8 mouse cellular contexts compared by ENCODE assay signal in genomic region chr8:22060446-22060889, GRCm38 (mm10). TPM values are rescaled to one million over a fixed set of nuclear protein-coding genes. Genes with fewer than 3 reads are reported as not detected.
DNase-seq lines count a peak whose midpoint lies in the region; ATAC-seq and TF ChIP-seq lines count a peak whose summit lies in the region.

Gene Alg11 (plus strand): TSS chr8:22060721.

- H3K4me3 ChIP-seq in ES-E14 (ENCODE audit: insufficient read depth in 1 of 2, low read depth in 1 of 2, low read length in 2 of 2, poor library complexity in 1 of 2, severe bottlenecking in 1 of 2): peak within 1 kb of the TSS; percentile 90 to 100
- peak within 1 kb of the TSS; percentile 71 for H3K4me3 ChIP-seq in forebrain, embryonic 15.5 days
- H3K4me3 ChIP-seq in lung, adult 2 months (replicated peaks; ENCODE audit: extremely low read depth, low read depth, low read length): peak within 1 kb of the TSS; percentile 99

- peak within 1 kb of the TSS; percentile 87 for H3K4me2 ChIP-seq in forebrain, embryonic 15.5 days (replicated peaks)

- peak; percentile 100 for ATAC-seq in forebrain, embryonic 15.5 days (replicated peaks)
- peak; percentile 100 for ATAC-seq in neutrophil, adult 5-6 weeks (ENCODE audit: extremely low read depth, insufficient number of reproducible peaks, low FRiP score, poor library complexity, severe bottlenecking)

- no peak within 1 kb of the TSS for H3K27ac ChIP-seq in ES-E14 (ENCODE audit: insufficient read depth, low read depth, low read length, poor library complexity, severe bottlenecking)
- no peak within 1 kb of the TSS for H3K27ac ChIP-seq in forebrain, embryonic 15.5 days (replicated peaks)

- peaks cover 0 to 3% of the 10 kb centered on the region in 2 experiments; a peak in 2 of 4 replicates for H3K4me1 ChIP-seq in ES-E14 (ENCODE audit: control insufficient read depth in 2 of 2, insufficient read depth in 2 of 2, low read length in 2 of 2, poor library complexity in 1 of 2)
- peaks cover 10% of the 10 kb centered on the region for H3K4me1 ChIP-seq in forebrain, embryonic 15.5 days
- no peaks in the 10 kb centered on the region for H3K4me1 ChIP-seq in lung, adult 2 months (ENCODE audit: control insufficient read depth, insufficient read depth, low read length)

- peak; percentile 99 for TF ChIP-seq POLR2A in lung, adult 2 months (IDR thresholded peaks at IDR 0.05; ENCODE audit: borderline replicate concordance, extremely low read depth, low read depth, low read length)

- peak within 1 kb of the TSS; percentile 82 for H3K9ac ChIP-seq in ES-E14 (ENCODE audit: insufficient read depth, low read depth, low read length, poor library complexity, severe bottlenecking)
- H3K9ac ChIP-seq in forebrain, embryonic 15.5 days (replicated peaks): peak within 1 kb of the TSS; percentile 68

- peak; percentile 98 for DNase-seq in ES-E14 (ENCODE audit: low read depth, low spot score)
- DNase-seq in cerebellum, adult 11-12 months: peak; percentile 99
- peak; percentile 94 for DNase-seq in heart, postnatal 25 days (ENCODE audit: low spot score)
- peak; percentile 96 to 97 for DNase-seq in layer of hippocampus, adult 18-20 months (ENCODE audit: low spot score in 2 of 2)
- DNase-seq in lung, adult 2 months: peak; percentile 91
- peak; percentile 91 to 95 for DNase-seq in thymus, adult 18-20 months

- in situ Hi-C loops in ES-E14 (cut with MboI; ENCODE audit: low sequenced_read_pairs in 2 of 2, unreplicated experiment in 2 of 2): no loop called here

- no peaks in the 10 kb centered on the region for H3K9me3 ChIP-seq in ES-E14 (ENCODE audit: control insufficient read depth, insufficient read depth, low read depth, low read length)
- H3K9me3 ChIP-seq in forebrain, embryonic 15.5 days: no peaks in the 10 kb centered on the region

- TF ChIP-seq CTCF in lung, adult 2 months (IDR thresholded peaks at IDR 0.05; ENCODE audit: insufficient read depth, low read length): no peak

- intact Hi-C loops in heart, postnatal 25 days (cut with DNase I): loop anchor here (5.0 kb wide), 1 partner anchor 107 kb away; the partner anchor contains the start of gene Nek3

- H3K36me3 ChIP-seq in ES-E14 (ENCODE audit: control insufficient read depth, insufficient read depth, low read length, poor library complexity, severe bottlenecking): peaks cover 7% of the 10 kb centered on the region; the same call in 1 of the 2 replicates
- peaks cover 18% of the 10 kb centered on the region for H3K36me3 ChIP-seq in forebrain, embryonic 15.5 days

- peaks cover 14% of the 10 kb centered on the region; the same call in 1 of the 2 replicates for H3K27me3 ChIP-seq in forebrain, embryonic 15.5 days

- under 1% methylated on average over 36 of the region's 36 CpGs for WGBS in forebrain, embryonic 15.5 days
- WGBS in lung, adult 2 months: under 1% methylated on average over 36 of the region's 36 CpGs

TF ChIP-seq in ES-E14, 5 proteins besides CTCF, POLR2A, EP300 and RAD21:
- peak; percentile 64; the same call in 1 of the 2 replicates for TF ChIP-seq HCFC1 (IDR thresholded peaks at IDR 0.05; ENCODE audit: borderline replicate concordance, insufficient read depth, low read length)
- no peak for TF ChIP-seq ZC3H11A (IDR thresholded peaks at IDR 0.05; ENCODE audit: borderline replicate concordance, low read depth, low read length)
- no peak for TF ChIP-seq CHD2 (IDR thresholded peaks at IDR 0.05; ENCODE audit: low read depth, low read length)

RNA-seq across cellular contexts. Expression of gene Alg11, which starts in this region (rescaled TPM):
- total RNA-seq in ES-E14 (2012; rRNA removed): 44.7 and 55.4 TPM in 2 replicates
- 29.9 and 31.2 TPM in 2 replicates for polyA plus RNA-seq in forebrain, embryonic 15.5 days (2015; fragmentation: Nextera tagmentation; extraction: Ambion mirVana)
- total RNA-seq in heart, postnatal 25 days (2021): 1 to 10 TPM; 7.6 to 8.3 TPM
- total RNA-seq in layer of hippocampus, adult 18-20 months (2021): 10 to 100 TPM; 38.3 to 40.5 TPM
- 3.8 and 5.7 TPM in 2 replicates for polyA plus RNA-seq in lung, adult 2 months (2012; rRNA removed)
- total RNA-seq in neutrophil, adult 5-6 weeks (2017): 11.3 and 14.3 TPM in 2 replicates
